In the genomic region with DNA sequence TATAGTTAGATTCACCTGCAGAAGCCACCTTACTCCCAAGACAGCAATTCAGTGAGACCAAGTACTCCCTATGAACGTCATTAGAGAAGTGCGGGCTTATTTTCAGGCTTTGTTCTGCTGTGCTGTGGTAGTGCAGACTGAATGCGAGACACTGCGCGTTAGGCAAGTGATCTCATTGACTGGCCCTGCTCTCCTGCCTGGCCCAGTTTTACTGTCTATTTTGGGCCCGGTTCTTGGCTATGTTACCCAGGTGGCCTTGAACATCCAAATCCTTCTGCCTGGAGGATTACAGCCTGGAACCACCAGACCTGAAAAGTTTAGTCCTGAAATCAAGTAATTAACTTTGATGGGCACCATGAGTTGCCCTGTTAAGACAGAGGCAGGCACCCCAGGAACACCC, we compare ENCODE assay signal across 20 mouse cellular contexts. TPM values are rescaled to one million over a fixed set of nuclear protein-coding genes. Genes with fewer than 3 reads are reported as not detected.
A peak's percentile ranks its signal among the peaks of the same experiment; 100 is the strongest.
DNase-seq lines count a peak whose midpoint lies in the region; TF ChIP-seq lines count a peak whose summit lies in the region.
"Had no signal": no experiment of that assay in that cellular context is flagged by ENCODE, and none has a peak within 500 bp of the region (broad histone marks: within the 10 kb centered on the region; RNA-seq: fewer than 3 reads in every experiment).

No protein-coding gene starts in this region.

- intact Hi-C loops in heart, adult 2 months (cut with DNase I): no loop called here

- TF ChIP-seq CTCF in heart, adult 2 months (IDR thresholded peaks at IDR 0.05): no peak

- H3K27ac ChIP-seq in heart, adult 2 months: peak overlapping the region; percentile 36; the same call in 1 of the 2 replicates
- H3K27ac ChIP-seq in heart, embryonic 10.5 days: no peak overlapping the region
- H3K27ac ChIP-seq: embryonic facial prominence, embryonic 13.5 days; forebrain, embryonic 15.5 days; heart, embryonic 15.5 days; hindbrain, embryonic 10.5 days; hindbrain, postnatal 0 days; kidney, embryonic 15.5 days; liver, embryonic 13.5 days; stomach, postnatal 0 days had no signal

- H3K79me2 ChIP-seq in heart, adult 2 months (replicated peaks; ENCODE audit: control insufficient read depth, insufficient read depth, low read length): no peaks in the 10 kb centered on the region

- no peaks in the 10 kb centered on the region for H3K9me3 ChIP-seq in heart, embryonic 10.5 days
- H3K9me3 ChIP-seq: embryonic facial prominence, embryonic 13.5 days; forebrain, embryonic 15.5 days; heart, embryonic 15.5 days; hindbrain, embryonic 10.5 days; kidney, embryonic 15.5 days; liver, embryonic 13.5 days had no signal

- TF ChIP-seq POLR2A in heart, adult 2 months (IDR thresholded peaks at IDR 0.05; ENCODE audit: insufficient read depth, low read depth, low read length): no peak

- H3K27me3 ChIP-seq in heart, adult 2 months (ENCODE audit: control insufficient read depth, insufficient read depth, low read length): no peaks in the 10 kb centered on the region
- H3K27me3 ChIP-seq in heart, embryonic 10.5 days (ENCODE audit: insufficient read depth, poor library complexity, severe bottlenecking): no peaks in the 10 kb centered on the region
- H3K27me3 ChIP-seq: embryonic facial prominence, embryonic 13.5 days; forebrain, embryonic 15.5 days; heart, embryonic 15.5 days; kidney, embryonic 15.5 days; liver, embryonic 13.5 days had no signal

- 67% methylated on average over 6 of the region's 6 CpGs for WGBS in heart, adult 2 months
- 89% methylated on average over 6 of the region's 6 CpGs for WGBS in heart, embryonic 10.5 days

- no peak overlapping the region for H3K9ac ChIP-seq in heart, adult 2 months (ENCODE audit: low read depth, low read length)
- H3K9ac ChIP-seq: embryonic facial prominence, embryonic 13.5 days; forebrain, embryonic 15.5 days; heart, embryonic 15.5 days; kidney, embryonic 15.5 days; liver, embryonic 13.5 days; lung, embryonic 14.5 days had no signal

- peak; percentile 17 to 37 for DNase-seq in cerebellum, postnatal 36 days
- DNase-seq in cerebellum, adult 11-12 months: no peak
- DNase-seq in heart, adult 2 months: peak in 1 of 2 experiments; percentile 44
- DNase-seq in heart, embryonic 10.5 days (ENCODE audit: low spot score): no peak
- peak; percentile 10 for DNase-seq in adrenal gland, postnatal 25 days
- peak; percentile 62 for DNase-seq in skeletal muscle tissue, adult 2 months (ENCODE audit: low read depth, low spot score)
- no peak for DNase-seq in kidney, postnatal 10 days
- DNase-seq: liver, embryonic 13.5 days; lung, embryonic 14.5 days; lung, postnatal 36 days; retina, postnatal 1 day had no signal

- no peak overlapping the region for H3K4me3 ChIP-seq in heart, adult 2 months
- H3K4me3 ChIP-seq in heart, embryonic 10.5 days: no peak overlapping the region
- H3K4me3 ChIP-seq: embryonic facial prominence, embryonic 13.5 days; forebrain, embryonic 15.5 days; heart, embryonic 15.5 days; hindbrain, embryonic 10.5 days; kidney, embryonic 15.5 days; liver, embryonic 13.5 days had no signal

- no peak for TF ChIP-seq EP300 in heart, adult 2 months (IDR thresholded peaks at IDR 0.05; ENCODE audit: insufficient read depth, low read depth, low read length)

- peaks cover 17% of the 10 kb centered on the region for H3K36me3 ChIP-seq in heart, adult 2 months (ENCODE audit: control insufficient read depth, insufficient read depth, low read length)
- H3K36me3 ChIP-seq in heart, embryonic 10.5 days: peaks cover 62% of the 10 kb centered on the region

- no peaks in the 10 kb centered on the region; the same call in 1 of the 2 replicates for H3K4me1 ChIP-seq in heart, adult 2 months (ENCODE audit: control insufficient read depth, insufficient read depth, low read length)
- no peaks in the 10 kb centered on the region for H3K4me1 ChIP-seq in heart, embryonic 10.5 days
- H3K4me1 ChIP-seq: embryonic facial prominence, embryonic 13.5 days; forebrain, embryonic 15.5 days; heart, embryonic 15.5 days; hindbrain, embryonic 10.5 days; kidney, embryonic 15.5 days; liver, embryonic 13.5 days had no signal

RNA-seq across cellular contexts. Expression of gene Nt5c3, which starts 35.2 kb away (rescaled TPM):
- total RNA-seq in heart, adult 2 months (2021): 10 to 100 TPM; 62.4 to 75.5 TPM
- 16.9 and 49.2 TPM in 2 replicates for polyA plus RNA-seq in heart, adult 2 months (2012; rRNA removed)
- 74.1 and 75.4 TPM in 2 replicates for polyA plus RNA-seq in heart, embryonic 10.5 days (2016; fragmentation: Nextera tagmentation; extraction: Ambion mirVana)
- 20.6 and 23.0 TPM in 2 replicates for total RNA-seq in adrenal gland, postnatal 25 days (2021)

RNA-seq across cellular contexts. Expression of gene Vmn1r4, which starts 35.3 kb away (rescaled TPM):
- total RNA-seq in heart, adult 2 months (2021): under 1 TPM in 1 of 2 experiments, not detected in 1; 0.16 TPM
- polyA plus RNA-seq in heart, adult 2 months (2012; rRNA removed): 0.06 and 0.29 TPM in 2 replicates
- 0.13 and 0.16 TPM in 2 replicates for polyA plus RNA-seq in heart, embryonic 10.5 days (2016; fragmentation: Nextera tagmentation; extraction: Ambion mirVana)
- total RNA-seq in adrenal gland, postnatal 25 days (2021): 0.62 and 0.76 TPM in 2 replicates
- total RNA-seq: megakaryocyte-erythroid progenitor cell, adult 5-6 weeks had no signal
- polyA plus RNA-seq: large intestine, adult 2 months had no signal

RNA-seq across cellular contexts. Expression of gene Fkbp9, which starts 56.7 kb away (rescaled TPM):
- total RNA-seq in heart, adult 2 months (2021): 10 to 100 TPM; 84.5 to 85.9 TPM
- polyA plus RNA-seq in heart, adult 2 months (2012; rRNA removed): 44.1 and 89.8 TPM in 2 replicates
- 122 and 142 TPM in 2 replicates for polyA plus RNA-seq in heart, embryonic 10.5 days (2016; fragmentation: Nextera tagmentation; extraction: Ambion mirVana)
- 52.4 and 66.4 TPM in 2 replicates for total RNA-seq in adrenal gland, postnatal 25 days (2021)

Comparison
In these comparisons a context has a peak if more than half of its experiments do, and no peak if none do; other contexts are left out.
1. DNase-seq: peak in cerebellum, postnatal 36 days (2 of 2), adrenal gland, postnatal 25 days (single experiment) and skeletal muscle tissue, adult 2 months (single experiment); none in cerebellum, adult 11-12 months (single experiment), heart, embryonic 10.5 days (single experiment) and kidney, postnatal 10 days (single experiment).